Mouse (Mus musculus): ENCODE data around the gene Kdm4a. TPM values are rescaled to one million over a fixed set of nuclear protein-coding genes. Genes with fewer than 3 reads are reported as not detected.

The Kdm4a gene
- total RNA-seq, 1 experiment from 2014 or later = 32.6 TPM

GRCm38 (mm10) chr4:118123030-118123704, 56.7 kb downstream of the Kdm4a start:
- ATAC-seq (replicated peaks; ENCODE audit: low read depth, poor library complexity, severe bottlenecking) = no peak

DNA sequence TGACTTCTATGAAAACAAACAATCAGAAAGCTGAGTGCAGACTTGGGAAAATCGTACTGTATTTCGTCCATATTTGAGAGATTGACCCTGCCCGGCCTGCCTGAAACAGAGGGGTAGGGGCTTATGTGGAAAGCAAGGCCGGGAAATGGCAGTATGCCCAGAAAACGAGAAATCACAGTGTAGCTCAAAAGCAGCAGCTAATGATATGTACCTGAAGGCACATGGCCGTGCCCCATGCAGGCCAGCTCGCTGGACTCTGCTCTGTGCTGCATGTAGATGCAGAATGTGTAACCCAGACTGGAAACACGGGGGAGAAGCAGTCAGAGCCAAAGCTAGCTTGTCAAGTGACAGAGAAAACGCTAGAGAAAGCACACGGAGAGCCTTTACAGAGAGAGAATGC, 57.8 kb downstream of the Kdm4a start:
- no peak for ATAC-seq (replicated peaks; ENCODE audit: low read depth, poor library complexity, severe bottlenecking)

- no peak for ATAC-seq (replicated peaks; ENCODE audit: low read depth, poor library complexity, severe bottlenecking)
Measured at GRCm38 (mm10) chr4:118117565-118117964, 62.3 kb downstream of the Kdm4a start.

DNA sequence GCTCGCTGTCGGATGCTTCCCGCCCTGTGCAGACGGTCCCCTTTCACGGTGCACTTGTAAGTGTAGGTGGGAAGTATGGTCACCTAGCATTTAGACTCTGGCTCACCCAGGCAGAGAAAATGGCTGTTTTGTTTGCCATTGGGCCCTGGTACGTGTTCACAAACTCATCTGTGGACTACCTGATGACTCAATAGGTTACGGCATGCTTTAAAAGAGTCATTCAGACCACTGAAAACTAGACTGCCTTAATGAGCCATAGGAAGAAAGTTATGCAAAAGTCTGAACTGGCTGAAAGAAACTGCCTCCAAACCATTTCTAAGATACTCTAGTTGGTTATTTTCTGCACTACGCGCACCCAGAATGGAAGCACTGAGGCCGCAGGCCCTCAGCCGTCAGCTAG, 63.7 kb downstream of the Kdm4a start:
- no peak for ATAC-seq (replicated peaks; ENCODE audit: low read depth, poor library complexity, severe bottlenecking)

GRCm38 (mm10) chr4:118115132-118115531, 64.7 kb downstream of the Kdm4a start:
- ATAC-seq (replicated peaks; ENCODE audit: low read depth, poor library complexity, severe bottlenecking) = no peak

DNA sequence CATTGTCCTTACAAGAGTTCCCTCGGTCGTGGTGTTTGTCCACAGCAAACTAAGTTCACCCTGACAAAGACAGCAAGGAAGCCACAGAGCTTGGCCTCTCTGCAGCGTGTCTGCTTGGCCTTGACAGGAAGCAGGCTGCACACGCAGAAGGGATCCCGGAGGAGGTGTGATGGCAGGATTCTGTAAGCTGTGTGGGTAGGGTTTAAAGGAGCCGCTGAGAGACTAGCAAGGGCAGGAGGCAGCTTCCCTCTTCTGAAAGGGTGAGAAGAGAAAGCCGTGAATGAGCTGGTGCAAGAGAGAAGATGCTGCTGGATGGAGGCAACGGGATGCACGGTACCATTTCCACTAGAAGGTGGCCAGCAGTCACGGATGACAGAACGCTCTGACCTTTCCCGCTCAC, 67.2 kb downstream of the Kdm4a start:
- no peak for ATAC-seq (replicated peaks; ENCODE audit: low read depth, poor library complexity, severe bottlenecking)

DNA sequence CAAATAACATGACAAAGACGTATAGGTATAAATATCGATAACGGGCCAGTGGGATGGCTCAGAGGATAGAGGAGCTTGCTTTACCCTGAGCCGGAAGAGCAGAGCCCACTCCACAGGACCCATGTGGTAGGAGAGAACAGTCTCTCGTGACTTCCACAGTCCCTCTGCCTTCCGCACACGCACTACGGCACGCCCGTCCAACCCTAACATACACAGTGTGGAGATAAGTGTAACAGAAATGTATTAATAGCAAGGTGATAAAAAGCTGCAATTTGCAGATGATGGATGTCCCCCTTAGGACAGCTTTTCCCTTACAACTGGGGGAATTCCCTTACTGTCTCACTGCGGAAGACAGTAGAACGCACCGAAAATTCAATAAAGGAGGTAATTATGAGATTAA, 70.2 kb downstream of the Kdm4a start:
- no peak for ATAC-seq (replicated peaks; ENCODE audit: low read depth, poor library complexity, severe bottlenecking)

GRCm38 (mm10) chr4:118108779-118109178, 71.1 kb downstream of the Kdm4a start:
- no peak for ATAC-seq (replicated peaks; ENCODE audit: low read depth, poor library complexity, severe bottlenecking)

DNA sequence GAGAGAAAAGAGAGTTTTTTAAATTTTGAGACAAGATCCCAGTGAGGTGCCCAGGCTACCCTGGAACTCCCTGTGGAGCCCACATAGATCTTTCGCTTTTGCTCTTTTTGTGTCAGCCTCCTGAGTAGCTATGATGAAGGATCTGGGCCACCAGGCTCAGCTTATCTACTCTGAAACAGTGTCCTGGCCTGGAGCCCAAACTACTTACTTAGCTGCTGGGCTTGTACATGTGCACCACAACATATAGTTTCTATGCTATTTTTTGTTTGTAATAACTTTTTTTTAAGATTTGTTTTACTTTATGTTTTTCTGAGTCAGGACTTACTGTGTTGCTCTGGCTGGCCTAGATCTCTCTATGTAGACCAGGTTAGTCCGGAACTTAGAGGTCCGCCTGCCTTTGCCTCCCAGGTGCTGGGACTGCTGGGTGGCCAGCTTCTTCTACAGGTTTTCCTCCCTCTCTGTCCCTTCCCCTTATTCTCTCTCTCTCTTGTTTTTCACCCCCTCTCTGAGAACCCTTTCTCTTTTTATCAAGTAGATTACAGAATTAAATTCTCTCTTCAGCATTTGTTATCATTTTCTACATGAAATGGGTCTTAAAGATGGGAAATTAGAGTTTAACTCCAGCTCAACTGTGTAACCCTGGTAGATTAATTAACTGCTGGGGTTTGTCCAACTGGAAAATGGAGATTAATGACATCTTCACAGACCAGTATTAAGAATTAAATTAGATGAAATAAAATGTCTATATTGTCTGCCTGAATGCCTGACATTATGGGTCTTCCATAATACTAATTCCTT, 74.4 kb downstream of the Kdm4a start:
- ATAC-seq (replicated peaks; ENCODE audit: low read depth, poor library complexity, severe bottlenecking) = peak; percentile 79; the same call in 1 of the 2 replicates

DNA sequence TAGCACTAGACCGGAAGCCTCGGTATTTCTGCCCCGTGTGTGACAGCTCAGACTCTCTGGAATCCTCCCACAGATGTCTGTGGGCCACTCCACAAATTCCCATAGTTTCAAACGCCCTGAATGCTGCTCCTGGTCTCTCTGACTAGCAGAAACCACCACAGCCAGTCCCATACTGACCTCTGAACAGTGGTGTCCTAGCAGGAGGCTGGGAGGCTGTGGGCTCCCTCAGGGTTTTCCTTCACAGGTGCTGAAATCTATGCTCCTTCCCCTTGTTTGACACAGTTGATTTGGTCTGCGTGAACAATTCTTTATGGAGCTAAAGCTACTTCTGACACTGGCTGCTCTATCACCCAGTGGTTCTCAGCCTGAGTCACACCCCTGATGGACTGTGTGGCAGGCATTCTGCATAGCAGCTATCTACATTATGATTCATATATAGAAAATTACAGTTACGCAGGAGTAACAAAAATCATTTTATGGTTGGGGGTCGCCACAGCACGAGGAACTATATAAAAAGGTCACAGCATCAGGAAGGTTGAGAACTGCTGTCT, 76.5 kb downstream of the Kdm4a start:
- ATAC-seq (replicated peaks; ENCODE audit: low read depth, poor library complexity, severe bottlenecking) = no peak

GRCm38 (mm10) chr4:118101497-118101896, 78.3 kb downstream of the Kdm4a start:
- ATAC-seq (replicated peaks; ENCODE audit: low read depth, poor library complexity, severe bottlenecking) = no peak

GRCm38 (mm10) chr4:118099637-118100364, 80.0 kb downstream of the Kdm4a start:
- 0 out of 2 replicates have a peak, but pooled peaks have one; percentile 36 for ATAC-seq (replicated peaks; ENCODE audit: low read depth, poor library complexity, severe bottlenecking)

DNA sequence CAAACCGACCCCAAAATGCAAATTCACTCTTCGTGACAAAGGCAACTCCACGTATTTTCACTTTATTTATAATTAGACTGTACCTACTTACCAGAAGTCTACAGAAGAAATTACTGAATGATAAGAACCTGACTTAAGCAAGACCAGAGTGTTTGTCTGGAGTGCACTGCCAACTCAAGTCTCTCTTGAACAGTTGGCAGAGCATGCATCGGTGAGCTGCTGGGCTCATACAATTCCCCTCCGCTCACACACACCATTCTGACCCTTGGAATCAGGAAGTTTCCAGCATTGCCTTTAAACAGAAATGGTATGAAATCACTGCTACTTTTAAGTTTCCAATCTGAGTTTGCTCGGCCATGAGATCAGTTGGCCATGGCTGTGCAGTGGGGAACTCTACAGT, 81.3 kb downstream of the Kdm4a start:
- ATAC-seq (replicated peaks; ENCODE audit: low read depth, poor library complexity, severe bottlenecking) = no peak

- no peak for ATAC-seq (replicated peaks; ENCODE audit: low read depth, poor library complexity, severe bottlenecking)
Measured at GRCm38 (mm10) chr4:118096069-118096468, 83.8 kb downstream of the Kdm4a start.

- ATAC-seq (replicated peaks; ENCODE audit: low read depth, poor library complexity, severe bottlenecking) = no peak
Measured at GRCm38 (mm10) chr4:118092784-118093457, 86.9 kb downstream of the Kdm4a start.

GRCm38 (mm10) chr4:118090449-118090848, 89.4 kb downstream of the Kdm4a start:
- ATAC-seq (replicated peaks; ENCODE audit: low read depth, poor library complexity, severe bottlenecking) = no peak

DNA sequence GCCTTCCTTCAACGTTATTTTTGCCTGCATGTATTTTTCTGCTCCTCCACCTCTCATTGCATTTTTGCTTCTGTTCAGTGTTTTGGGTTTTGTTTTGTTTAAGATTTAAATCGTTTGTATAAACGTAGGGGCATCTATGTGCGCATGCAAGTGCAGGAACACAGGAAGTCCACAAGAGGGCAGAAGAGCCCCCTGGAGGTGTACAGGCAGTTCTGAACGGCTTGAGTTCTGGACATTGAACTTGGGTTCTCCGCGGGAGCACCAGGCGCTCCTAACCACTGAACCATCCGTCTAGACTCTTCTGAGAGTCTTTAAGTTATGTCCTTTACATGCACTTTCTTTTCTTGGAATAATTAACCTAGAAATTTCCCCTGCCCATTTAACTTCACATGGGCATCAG, 89.9 kb downstream of the Kdm4a start:
- peak; percentile 66 for ATAC-seq (replicated peaks; ENCODE audit: low read depth, poor library complexity, severe bottlenecking)

DNA sequence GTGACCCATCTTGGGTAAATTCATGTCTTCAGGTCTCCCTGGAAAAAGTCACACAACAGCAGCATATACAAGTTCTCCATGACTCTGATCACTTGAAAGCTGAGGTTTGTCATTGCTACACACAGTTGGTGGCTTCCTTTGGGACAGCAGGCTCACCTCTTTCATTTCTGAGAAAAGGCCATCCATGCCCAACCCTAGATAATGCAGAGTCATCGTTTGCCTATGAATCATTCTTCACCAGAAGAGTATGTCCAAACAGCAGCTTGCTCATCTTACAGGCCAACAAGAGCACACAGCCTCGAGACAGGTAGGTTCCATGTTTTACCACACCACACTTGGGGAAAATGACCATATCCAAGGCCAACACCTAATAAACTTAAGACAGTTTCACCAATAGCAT, 91.1 kb downstream of the Kdm4a start:
- no peak for ATAC-seq (replicated peaks; ENCODE audit: low read depth, poor library complexity, severe bottlenecking)

All from common myeloid progenitor, adult 5-6 weeks (primary cell).